Mouse (Mus musculus): ENCODE results near the gene Ubald1.

Gene Ubald1

DNA sequence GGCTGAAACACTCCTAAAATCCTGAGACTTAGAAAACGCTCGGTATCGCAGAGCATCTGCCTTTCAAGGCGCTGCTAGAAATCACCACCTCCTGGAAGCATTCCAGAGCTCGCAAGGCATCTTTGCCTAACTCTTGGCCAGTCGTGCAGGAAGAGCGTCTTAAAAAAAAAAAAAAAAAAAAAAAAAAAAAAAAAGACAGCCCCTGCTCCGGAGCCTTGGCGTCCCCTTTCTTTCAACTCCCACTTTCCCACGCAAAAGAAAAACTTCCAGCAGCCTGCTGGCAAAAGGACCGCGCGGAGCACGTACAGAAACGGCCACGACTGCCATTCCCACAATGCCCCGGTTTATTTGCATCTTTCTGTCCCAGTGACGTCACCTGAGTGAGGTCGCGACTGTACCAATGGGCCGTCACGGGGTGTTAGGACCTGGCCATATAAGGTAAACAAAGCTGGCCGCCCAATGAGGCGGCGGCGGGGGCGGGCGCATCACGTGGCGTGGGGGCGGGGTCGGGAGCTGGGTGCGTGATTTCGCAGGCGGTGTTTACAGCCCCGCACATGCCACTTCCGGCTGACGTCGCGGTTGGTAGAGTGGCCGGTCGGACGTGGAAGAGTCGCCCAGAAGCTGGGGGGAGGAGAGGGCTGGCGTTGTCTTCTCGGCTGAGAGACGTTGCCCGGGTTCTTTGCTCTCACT, at the start of gene Ubald1:
TSS of gene Ubald1 (minus strand) at position 180 of the 690 bp plus-strand sequence.
- peak; percentile 100 for DNase-seq

DNA sequence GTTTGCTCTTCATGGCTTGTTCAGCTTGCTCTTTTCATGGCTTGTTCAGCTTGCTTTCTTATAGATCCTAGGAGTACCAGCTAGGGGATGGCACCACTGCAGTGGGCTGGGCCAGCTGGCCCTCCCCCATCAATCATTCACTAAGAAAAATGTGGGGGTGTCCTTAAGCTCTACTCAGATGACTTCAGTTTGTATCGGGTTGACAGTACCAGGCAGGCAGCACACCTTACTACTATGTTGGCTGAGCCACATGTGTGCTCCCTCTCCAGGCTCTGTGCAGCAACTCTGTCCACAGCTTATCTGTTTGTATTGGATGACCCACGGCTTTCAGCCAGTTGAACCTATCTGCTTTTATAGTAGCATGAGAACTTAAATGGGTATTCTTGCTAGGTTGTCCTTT, 48.4 kb upstream of the Ubald1 start:
- no peak for DNase-seq

DNA sequence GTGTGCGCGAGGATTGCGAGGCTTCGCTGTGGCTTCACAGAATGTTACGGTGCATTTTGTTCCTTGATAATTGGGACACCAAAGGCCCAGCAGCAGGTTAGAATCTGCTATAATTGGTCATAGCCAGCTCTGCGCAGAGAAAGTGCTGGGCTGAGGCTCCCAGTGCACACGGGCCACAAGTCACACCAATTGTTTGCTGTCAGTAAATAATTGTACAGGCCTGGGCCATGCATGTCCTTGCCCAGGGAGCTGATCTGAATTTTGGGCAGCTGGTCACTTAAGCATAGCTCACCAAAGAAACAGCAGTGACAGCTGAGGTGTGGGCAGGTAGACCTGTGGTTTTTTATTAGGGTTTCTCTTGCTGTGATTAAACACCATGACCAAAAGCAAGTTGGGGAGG, 47.9 kb upstream of the Ubald1 start:
- no peak for DNase-seq

GRCm38 (mm10) chr16:4923996-4924395, 43.9 kb upstream of the Ubald1 start:
- DNase-seq, result no peak

DNA sequence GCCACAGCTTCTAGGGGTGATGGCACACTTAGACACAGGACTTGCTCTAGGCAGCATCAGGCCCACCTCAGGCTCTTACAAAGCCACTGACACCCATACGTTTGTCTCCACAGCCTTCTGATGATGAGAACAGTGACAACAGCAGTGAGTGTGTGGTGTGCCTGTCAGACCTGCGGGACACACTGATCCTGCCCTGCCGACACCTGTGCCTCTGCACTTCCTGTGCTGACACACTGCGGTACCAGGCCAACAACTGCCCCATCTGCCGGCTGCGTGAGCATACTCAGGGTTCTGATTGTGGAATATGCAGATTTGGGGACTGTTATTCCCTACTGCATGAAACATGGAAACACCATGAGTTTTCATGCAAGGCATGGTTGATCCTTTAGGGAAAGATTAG, 42.4 kb upstream of the Ubald1 start:
- DNase-seq, result no peak

GRCm38 (mm10) chr16:4920556-4920955, 40.4 kb upstream of the Ubald1 start:
- DNase-seq, result no peak

DNA sequence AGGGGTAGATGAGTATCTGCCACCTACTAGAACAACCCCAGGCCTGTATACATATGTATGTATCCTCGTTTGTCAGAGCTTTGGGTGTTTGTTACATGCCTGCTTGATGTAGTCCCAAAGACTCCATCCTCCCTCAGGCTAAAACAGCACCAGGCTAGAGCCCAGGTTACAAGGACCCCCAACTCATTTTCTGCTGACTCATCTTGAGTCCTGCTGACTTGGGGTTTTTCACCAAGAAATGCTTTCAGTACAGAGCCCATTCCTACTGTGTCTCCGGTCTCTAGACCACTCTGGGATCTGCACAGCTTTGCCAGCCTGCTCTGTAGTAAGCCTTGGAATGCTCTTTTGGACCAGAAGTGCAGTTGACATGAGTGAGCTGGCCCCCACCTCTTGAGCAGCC, 36.5 kb upstream of the Ubald1 start:
- DNase-seq, result no peak

- no peak for DNase-seq
These were observed 35.8 kb upstream of the Ubald1 start for GRCm38 (mm10) chr16:4915931-4916330.

- DNase-seq, result peak; percentile 86
These were observed 33.9 kb upstream of the Ubald1 start for GRCm38 (mm10) chr16:4913783-4914735.

GRCm38 (mm10) chr16:4912907-4913782, 33.0 kb upstream of the Ubald1 start:
- no peak for DNase-seq

GRCm38 (mm10) chr16:4912074-4912648, 32.0 kb upstream of the Ubald1 start:
- DNase-seq, result no peak

GRCm38 (mm10) chr16:4910758-4911157, 30.6 kb upstream of the Ubald1 start:
- DNase-seq, result no peak

GRCm38 (mm10) chr16:4909745-4910144, 29.6 kb upstream of the Ubald1 start:
- DNase-seq, result no peak

GRCm38 (mm10) chr16:4907972-4908371, 27.9 kb upstream of the Ubald1 start:
- no peak for DNase-seq

DNA sequence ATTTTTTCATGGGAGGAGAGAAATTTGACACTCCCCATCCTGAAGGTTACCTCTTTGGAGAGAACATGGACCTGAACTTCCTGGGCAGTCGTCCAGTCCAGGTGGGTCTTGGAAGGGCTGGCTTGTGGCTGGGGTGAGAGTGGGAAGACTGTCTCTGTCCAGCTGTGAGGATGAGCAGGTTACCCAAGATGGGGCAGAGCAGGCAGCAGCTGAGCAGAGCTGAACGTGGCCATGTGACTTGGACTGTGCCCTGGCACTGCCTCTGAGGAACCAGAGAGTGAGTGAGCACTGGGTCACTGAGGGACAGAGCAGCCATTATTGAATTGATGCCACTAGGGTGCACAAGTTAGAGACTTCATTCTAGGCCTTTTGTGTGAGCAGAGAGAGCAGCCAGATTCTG, 27.3 kb upstream of the Ubald1 start:
- no peak for DNase-seq

DNA sequence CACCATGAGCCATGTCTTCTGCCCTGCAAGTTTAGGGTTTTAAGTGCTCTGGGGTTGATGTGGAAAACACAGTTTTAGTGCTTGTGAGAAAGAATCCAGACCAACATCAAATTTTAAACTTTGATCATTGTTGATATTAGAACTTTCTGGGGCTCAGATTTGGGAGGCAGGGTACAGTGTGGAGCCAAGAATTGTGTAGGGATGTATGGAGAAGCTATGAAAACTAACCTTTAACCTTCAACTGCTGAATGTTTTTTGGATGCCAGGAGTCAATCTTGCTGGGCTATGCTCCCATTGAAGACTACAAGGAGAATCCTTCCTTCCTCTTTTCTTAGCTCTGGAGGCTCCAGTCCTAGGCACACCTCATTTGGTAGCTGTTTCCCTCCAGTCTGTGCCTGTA, 26.4 kb upstream of the Ubald1 start:
- no peak for DNase-seq

GRCm38 (mm10) chr16:4905591-4905990, 25.5 kb upstream of the Ubald1 start:
- DNase-seq, result no peak

DNA sequence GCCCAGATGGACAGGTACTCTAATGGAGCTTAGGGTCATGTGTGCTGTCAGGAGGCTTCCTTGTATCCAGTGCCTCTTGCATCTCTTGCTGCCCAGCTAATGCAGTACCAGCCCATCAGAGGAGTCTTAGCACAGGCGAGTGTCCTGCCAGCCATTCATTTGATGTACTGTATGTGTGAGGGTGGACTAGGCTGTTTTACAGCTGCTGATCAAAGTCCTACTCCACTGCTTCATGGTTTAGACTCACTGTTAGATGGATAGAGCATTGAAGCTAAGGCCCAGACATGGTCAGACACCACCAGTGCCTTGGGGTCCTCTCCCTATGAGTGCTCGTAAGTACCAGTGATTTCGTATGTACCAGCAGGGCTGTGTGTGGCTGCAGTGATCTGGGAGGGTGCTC, 24.8 kb upstream of the Ubald1 start:
- DNase-seq, result no peak

- no peak for DNase-seq
These were observed 23.5 kb upstream of the Ubald1 start for GRCm38 (mm10) chr16:4903491-4904102.

- no peak for DNase-seq
These were observed 22.3 kb upstream of the Ubald1 start for GRCm38 (mm10) chr16:4902390-4902789.

GRCm38 (mm10) chr16:4901167-4901566, 21.1 kb upstream of the Ubald1 start:
- DNase-seq, result no peak

DNA sequence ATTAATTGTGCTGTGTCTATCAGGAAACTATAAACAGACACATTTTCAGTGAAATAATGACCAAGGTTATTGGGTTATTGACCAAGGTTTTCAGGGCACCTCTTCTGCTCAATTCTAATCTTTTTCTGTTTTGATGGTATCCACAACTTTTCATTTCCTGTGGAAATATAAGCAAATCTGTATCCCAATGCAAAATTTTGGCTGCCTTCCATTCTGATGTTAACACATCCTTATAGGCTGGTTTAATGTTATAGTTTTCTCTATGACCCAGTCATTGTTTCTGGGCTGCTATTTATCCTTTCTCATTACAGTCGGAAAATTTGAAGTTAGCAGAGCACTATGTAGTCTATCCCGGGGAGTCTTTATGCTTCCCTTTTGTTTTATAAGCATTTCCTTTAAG, 19.6 kb upstream of the Ubald1 start:
- no peak for DNase-seq

Data from retina, postnatal 1 day (tissue).